Mouse (Mus musculus): ENCODE data around the gene Rasgrf1. TPM values are rescaled to one million over a fixed set of nuclear protein-coding genes. Genes with fewer than 3 reads are reported as not detected.
A peak's percentile ranks its signal among the peaks of the same experiment; 100 is the strongest.

The Rasgrf1 gene
- total and polyA plus RNA-seq, 3 experiments: not detected

DNA sequence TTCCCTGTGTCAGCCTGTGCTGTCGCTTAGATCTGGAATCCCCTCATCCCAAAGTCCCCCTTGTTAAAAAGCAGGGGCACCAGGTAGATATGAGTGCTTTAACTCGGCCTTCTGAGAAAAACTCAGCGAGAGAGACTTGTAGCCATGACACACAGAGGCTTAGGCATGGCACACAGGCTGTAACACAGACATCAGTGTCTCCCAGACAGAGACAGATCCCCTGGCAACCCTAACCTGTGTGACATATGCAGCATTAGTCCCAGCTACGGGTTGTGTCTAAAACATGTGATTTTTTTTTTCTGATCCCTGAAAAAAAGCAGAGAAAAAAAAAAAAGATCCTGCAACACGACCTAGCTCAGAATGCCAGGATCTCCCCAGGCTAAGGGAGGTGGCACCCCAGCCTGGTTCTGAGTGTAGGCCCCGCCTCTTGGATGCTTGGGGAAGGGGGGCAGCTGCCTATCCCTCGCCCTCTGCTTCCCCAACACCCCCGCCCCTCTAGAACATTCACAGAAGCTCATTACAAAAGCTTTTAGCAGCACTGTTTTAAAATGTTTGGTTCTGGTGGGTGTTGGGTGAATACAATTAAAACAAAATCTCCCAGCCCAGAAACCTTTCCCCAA lies 39.1 kb upstream of the Rasgrf1 start:
- no peak overlapping the region for H3K9ac ChIP-seq (ENCODE audit: insufficient read depth, low read depth)
- DNase-seq (ENCODE audit: extremely low read depth): no peak
- H3K4me3 ChIP-seq (replicated peaks in 1 of 3; ENCODE audit: low read depth in 2 of 3, low read length in 2 of 3, poor library complexity in 1 of 3): no peak overlapping the region
- dilution Hi-C loops (cut with MboI; ENCODE audit: extremely low pct_ligation_motif_present, extremely low pct_unique_long_range_greater_than_20kb, low sequenced_read_pairs) (no loop called here), in situ Hi-C loops (cut with MboI; ENCODE audit: low pct_ligation_motif_present, low pct_unique_long_range_greater_than_20kb, low sequenced_read_pairs) (no loop called here)
- H3K36me3 ChIP-seq (replicated peaks in 1 of 2; ENCODE audit: control insufficient read depth in 1 of 2, insufficient read depth in 1 of 2, low read length in 1 of 2): no peaks in the 10 kb centered on the region
- H3K79me2 ChIP-seq (replicated peaks; ENCODE audit: control insufficient read depth, extremely low read depth, insufficient read depth, poor library complexity, severe bottlenecking): no peaks in the 10 kb centered on the region
- H3K4me2 ChIP-seq (ENCODE audit: insufficient read depth, low read depth, poor library complexity, severe bottlenecking): no peak overlapping the region
- peaks cover 11 to 28% of the 10 kb centered on the region in 2 experiments for H3K4me1 ChIP-seq (ENCODE audit: control insufficient read depth in 1 of 2, insufficient read depth in 2 of 2)
- no peaks in the 10 kb centered on the region for H3K9me3 ChIP-seq (replicated peaks; ENCODE audit: low read length)
- TF ChIP-seq KAT2A (IDR thresholded peaks at IDR 0.05; ENCODE audit: insufficient replicate concordance, low read length) (no peak), ELF1 (IDR thresholded peaks at IDR 0.05; ENCODE audit: low read depth, low read length) (no peak), GABPA (IDR thresholded peaks at IDR 0.05; ENCODE audit: insufficient replicate concordance, low read depth, low read length) (no peak), RAD21 (IDR thresholded peaks at IDR 0.05; ENCODE audit: low read depth, low read length) (no peak), POLR2A (IDR thresholded peaks at IDR 0.05; ENCODE audit: low read depth, low read length) (no peak), IRF4 (IDR thresholded peaks at IDR 0.05; ENCODE audit: low read depth, low read length) (no peak), USF2 (conservative IDR thresholded peaks at IDR 0.05; ENCODE audit: low read depth, low read length) (no peak), MXI1 (IDR thresholded peaks at IDR 0.05; ENCODE audit: low read depth, low read length) (no peak), ZNF384 (IDR thresholded peaks at IDR 0.05; ENCODE audit: low read depth, low read length) (no peak), NRF1 (IDR thresholded peaks at IDR 0.05; ENCODE audit: low read depth, low read length) (no peak), POLR2AphosphoS2 (IDR thresholded peaks at IDR 0.05; ENCODE audit: low read depth, low read length) (no peak), ZC3H11A (IDR thresholded peaks at IDR 0.05; ENCODE audit: low read depth, low read length) (no peak), HCFC1 (IDR thresholded peaks at IDR 0.05; ENCODE audit: low read depth, low read length) (no peak), ZKSCAN1 (IDR thresholded peaks at IDR 0.05; ENCODE audit: borderline replicate concordance, low read depth, low read length) (no peak), CHD1 (IDR thresholded peaks at IDR 0.05; ENCODE audit: low read depth, low read length) (no peak), BHLHE40 (IDR thresholded peaks at IDR 0.05; ENCODE audit: low read depth, low read length) (no peak), USF1 (IDR thresholded peaks at IDR 0.05; ENCODE audit: low read depth, low read length) (no peak), PAX5 (IDR thresholded peaks at IDR 0.05; ENCODE audit: low read length) (no peak)
- H3K27me3 ChIP-seq (replicated peaks): peaks cover 4% of the 10 kb centered on the region
- no peak overlapping the region for H3K27ac ChIP-seq (ENCODE audit: insufficient read depth, low read depth)

DNA sequence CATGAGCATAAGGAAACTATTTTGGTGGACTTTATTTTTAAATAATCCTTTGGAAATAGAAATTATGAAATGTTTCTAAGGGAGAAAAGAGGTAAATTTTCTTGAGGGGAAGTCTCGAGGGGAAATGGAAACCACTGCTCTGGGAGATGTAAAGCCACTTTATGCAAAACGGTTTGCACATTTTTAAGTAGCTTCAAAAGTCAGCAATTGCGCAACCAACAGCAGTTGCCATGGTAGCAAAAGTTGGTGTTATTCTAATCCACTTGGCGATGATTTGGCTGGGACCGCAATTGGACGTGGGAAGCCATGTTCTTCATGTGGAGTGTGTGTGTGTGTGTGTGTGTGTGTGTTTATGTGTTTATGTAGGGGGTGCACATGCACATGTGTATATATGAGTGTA lies 37.6 kb upstream of the Rasgrf1 start:
- dilution Hi-C loops (cut with MboI; ENCODE audit: extremely low pct_ligation_motif_present, extremely low pct_unique_long_range_greater_than_20kb, low sequenced_read_pairs): no loop called here
- TF ChIP-seq PAX5 (IDR thresholded peaks at IDR 0.05; ENCODE audit: low read length) (no peak), IRF4 (IDR thresholded peaks at IDR 0.05; ENCODE audit: low read depth, low read length) (peak; percentile 63), MAFK (IDR thresholded peaks at IDR 0.05; ENCODE audit: insufficient replicate concordance, low read length) (peak; percentile 43; the same call in 1 of the 2 replicates), RCOR1 (conservative IDR thresholded peaks at IDR 0.05; ENCODE audit: low read depth, low read length) (no peak), SMC3 (IDR thresholded peaks at IDR 0.05; ENCODE audit: low read depth, low read length) (no peak), CTCF (conservative IDR thresholded peaks at IDR 0.05 in 1 of 2, IDR thresholded peaks at IDR 0.05 in 1 of 2; ENCODE audit: low read depth in 2 of 2, low read length in 2 of 2) (no peak), ELF1 (IDR thresholded peaks at IDR 0.05; ENCODE audit: low read depth, low read length) (no peak), EP300 (IDR thresholded peaks at IDR 0.05; ENCODE audit: low read length) (peak; percentile 77), CHD1 (IDR thresholded peaks at IDR 0.05; ENCODE audit: low read depth, low read length) (no peak), MEF2A (IDR thresholded peaks at IDR 0.05; ENCODE audit: borderline replicate concordance, low read depth, low read length) (peak; percentile 39; the same call in 1 of the 2 replicates), ZC3H11A (IDR thresholded peaks at IDR 0.05; ENCODE audit: low read depth, low read length) (no peak), ZNF384 (IDR thresholded peaks at IDR 0.05; ENCODE audit: low read depth, low read length) (no peak), UBTF (IDR thresholded peaks at IDR 0.05; ENCODE audit: low read depth, low read length) (no peak), JUND (conservative IDR thresholded peaks at IDR 0.05; ENCODE audit: low read depth, low read length) (no peak), ETS1 (conservative IDR thresholded peaks at IDR 0.05; ENCODE audit: low read depth, low read length) (peak; percentile 43), BHLHE40 (IDR thresholded peaks at IDR 0.05; ENCODE audit: low read depth, low read length) (0 out of 2 replicates have a peak, but pooled peaks have one; percentile 26), HCFC1 (IDR thresholded peaks at IDR 0.05; ENCODE audit: low read depth, low read length) (no peak), MXI1 (IDR thresholded peaks at IDR 0.05; ENCODE audit: low read depth, low read length) (peak; percentile 46; the same call in 1 of the 2 replicates), CHD2 (IDR thresholded peaks at IDR 0.05; ENCODE audit: low read length) (no peak)
- peaks cover 4% of the 10 kb centered on the region for H3K27me3 ChIP-seq (replicated peaks)
- no peak overlapping the region for H3K27ac ChIP-seq (ENCODE audit: insufficient read depth, low read depth)
- peaks cover 11 to 28% of the 10 kb centered on the region in 2 experiments for H3K4me1 ChIP-seq (ENCODE audit: control insufficient read depth in 1 of 2, insufficient read depth in 2 of 2)
- H3K4me2 ChIP-seq (ENCODE audit: insufficient read depth, low read depth, poor library complexity, severe bottlenecking): no peak overlapping the region
- H3K79me2 ChIP-seq (replicated peaks; ENCODE audit: control insufficient read depth, extremely low read depth, insufficient read depth, poor library complexity, severe bottlenecking): no peaks in the 10 kb centered on the region
- in situ Hi-C loops (cut with MboI; ENCODE audit: low pct_ligation_motif_present, low pct_unique_long_range_greater_than_20kb, low sequenced_read_pairs): no loop called here
- no peaks in the 10 kb centered on the region for H3K9me3 ChIP-seq (replicated peaks; ENCODE audit: low read length)
- DNase-seq (ENCODE audit: extremely low read depth): peak; percentile 65
- no peaks in the 10 kb centered on the region for H3K36me3 ChIP-seq (replicated peaks in 1 of 2; ENCODE audit: control insufficient read depth in 1 of 2, insufficient read depth in 1 of 2, low read length in 1 of 2)
- H3K9ac ChIP-seq (ENCODE audit: insufficient read depth, low read depth): no peak overlapping the region
- no peak overlapping the region for H3K4me3 ChIP-seq (replicated peaks in 1 of 3; ENCODE audit: low read depth in 2 of 3, low read length in 2 of 3, poor library complexity in 1 of 3)
